ENCODE assay signal across 8 mouse cellular contexts in the genomic region with DNA sequence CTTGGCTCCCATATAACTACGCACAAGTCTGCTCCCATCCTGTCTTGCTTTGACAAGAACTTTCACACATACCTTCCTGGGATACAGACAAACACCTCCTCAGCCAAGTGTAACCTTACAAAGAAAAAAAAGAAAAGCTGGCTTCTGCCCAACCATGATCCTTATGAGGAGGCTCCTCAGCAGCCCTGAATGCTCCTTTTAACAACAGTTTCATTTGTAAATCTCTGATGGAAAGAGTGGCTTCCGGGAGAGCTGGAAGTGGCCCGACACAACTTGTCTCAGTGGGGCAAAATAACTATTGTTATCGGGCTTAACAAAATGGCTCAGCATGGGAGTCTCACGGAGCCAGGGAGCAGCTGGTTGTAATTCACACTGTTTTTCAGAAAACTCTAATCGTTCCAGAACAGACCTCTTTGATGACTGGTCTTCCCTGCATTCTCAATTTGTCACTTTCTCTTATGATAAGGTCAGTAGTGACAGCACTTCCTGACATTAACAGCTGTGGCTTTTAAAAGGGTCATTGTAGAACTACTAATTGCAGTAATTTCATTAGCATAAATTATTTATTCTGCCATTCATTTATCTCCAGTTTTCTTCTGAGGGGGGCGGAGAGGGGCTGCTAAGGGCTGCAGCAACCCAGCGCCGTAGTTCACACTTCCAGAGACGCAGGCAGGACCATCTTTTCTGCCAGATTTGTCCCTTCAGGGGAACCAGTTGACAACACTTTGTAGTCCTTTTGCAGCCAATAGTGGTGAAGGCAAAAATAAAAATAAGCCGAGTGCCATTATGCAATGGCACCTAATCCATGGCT.
DNase-seq lines count a peak whose midpoint lies in the region; ATAC-seq lines count a peak whose summit lies in the region.

No protein-coding gene starts in this region.

- H3K27ac ChIP-seq in embryonic facial prominence, embryonic 11.5 days (replicated peaks; ENCODE audit: low read depth, low read length) = no peak overlapping the region
- H3K27ac ChIP-seq in hindbrain, embryonic 16.5 days (ENCODE audit: low read depth, low read length) = no peak overlapping the region
- H3K27ac ChIP-seq in neural tube, embryonic 11.5 days (ENCODE audit: low read depth, low read length) = no peak overlapping the region

- no peak overlapping the region for H3K4me2 ChIP-seq in embryonic facial prominence, embryonic 11.5 days (ENCODE audit: low read depth, low read length)
- peak overlapping the region; percentile 47 for H3K4me2 ChIP-seq in hindbrain, embryonic 16.5 days (ENCODE audit: low read length)
- peak overlapping the region; percentile 4 for H3K4me2 ChIP-seq in neural tube, embryonic 11.5 days (ENCODE audit: low read depth)

- H3K9ac ChIP-seq in embryonic facial prominence, embryonic 11.5 days (replicated peaks; ENCODE audit: low read length) = no peak overlapping the region
- H3K9ac ChIP-seq in hindbrain, embryonic 16.5 days (ENCODE audit: low read depth, low read length) = no peak overlapping the region
- no peak overlapping the region for H3K9ac ChIP-seq in neural tube, embryonic 11.5 days (ENCODE audit: low read length)

- no peaks in the 10 kb centered on the region for H3K36me3 ChIP-seq in embryonic facial prominence, embryonic 11.5 days (replicated peaks; ENCODE audit: control insufficient read depth, insufficient read depth, low read depth, low read length)
- H3K36me3 ChIP-seq in hindbrain, embryonic 16.5 days (ENCODE audit: control insufficient read depth, insufficient read depth, low read length) = no peaks in the 10 kb centered on the region
- no peaks in the 10 kb centered on the region for H3K36me3 ChIP-seq in neural tube, embryonic 11.5 days (ENCODE audit: control insufficient read depth, insufficient read depth, low read length)

- no peak for ATAC-seq in embryonic facial prominence, embryonic 11.5 days (replicated peaks; ENCODE audit: insufficient number of reproducible peaks, low FRiP score, low TSS enrichment, low read depth)
- ATAC-seq in hindbrain, embryonic 16.5 days = peak; percentile 70
- peak; percentile 53; the same call in 1 of the 2 replicates for ATAC-seq in neural tube, embryonic 11.5 days (ENCODE audit: insufficient read depth, low FRiP score, low TSS enrichment)

- H3K9me3 ChIP-seq in embryonic facial prominence, embryonic 11.5 days (replicated peaks; ENCODE audit: control insufficient read depth, low read length) = no peaks in the 10 kb centered on the region
- no peaks in the 10 kb centered on the region for H3K9me3 ChIP-seq in hindbrain, embryonic 16.5 days (ENCODE audit: control insufficient read depth, low read length)
- no peaks in the 10 kb centered on the region for H3K9me3 ChIP-seq in neural tube, embryonic 11.5 days (ENCODE audit: control insufficient read depth, low read length)

- peak; percentile 9 to 32 for DNase-seq in layer of hippocampus, postnatal 14 days (ENCODE audit: low spot score in 2 of 2)
- DNase-seq in layer of hippocampus, adult 9-10 months (ENCODE audit: low spot score) = no peak
- peak; percentile 63 for DNase-seq in embryonic facial prominence, embryonic 11.5 days (ENCODE audit: low spot score)
- DNase-seq in neural tube, embryonic 11.5 days (ENCODE audit: low spot score) = peak; percentile 32
- no peak for DNase-seq in adrenal gland, adult 2 months
- no peak for DNase-seq in right cerebral cortex, postnatal 14 days
- DNase-seq in spleen, postnatal 4 days (ENCODE audit: low spot score in 2 of 2) = no peak

- H3K4me3 ChIP-seq in embryonic facial prominence, embryonic 11.5 days (ENCODE audit: low read depth, low read length) = no peak overlapping the region
- H3K4me3 ChIP-seq in hindbrain, embryonic 16.5 days (ENCODE audit: low read length) = peak overlapping the region; percentile 16; the same call in 1 of the 2 replicates
- no peak overlapping the region for H3K4me3 ChIP-seq in neural tube, embryonic 11.5 days (ENCODE audit: low read depth, low read length)

- no peaks in the 10 kb centered on the region for H3K4me1 ChIP-seq in embryonic facial prominence, embryonic 11.5 days (ENCODE audit: control insufficient read depth, insufficient read depth, low read length)
- H3K4me1 ChIP-seq in hindbrain, embryonic 16.5 days (ENCODE audit: control insufficient read depth, insufficient read depth, low read depth, low read length) = peaks cover 8% of the 10 kb centered on the region
- H3K4me1 ChIP-seq in neural tube, embryonic 11.5 days (ENCODE audit: control insufficient read depth, insufficient read depth, low read length) = peaks cover 8% of the 10 kb centered on the region; the same call in 1 of the 2 replicates

- 0 out of 2 replicates have a peak, but pooled peaks cover 2% of the 10 kb centered on the region for H3K27me3 ChIP-seq in embryonic facial prominence, embryonic 11.5 days (ENCODE audit: control insufficient read depth, insufficient read depth, low read length)
- H3K27me3 ChIP-seq in hindbrain, embryonic 16.5 days (replicated peaks; ENCODE audit: control insufficient read depth, insufficient read depth, low read length) = peaks cover 30% of the 10 kb centered on the region
- peaks cover 14% of the 10 kb centered on the region; the same call in 1 of the 2 replicates for H3K27me3 ChIP-seq in neural tube, embryonic 11.5 days (ENCODE audit: control insufficient read depth, insufficient read depth, low read length)

- 7% methylated on average over 11 of the region's 11 CpGs for WGBS in embryonic facial prominence, embryonic 11.5 days
- 2% methylated on average over 11 of the region's 11 CpGs for WGBS in hindbrain, embryonic 16.5 days
- WGBS in neural tube, embryonic 11.5 days = under 1% methylated on average over 11 of the region's 11 CpGs

Comparison
In these comparisons a context has a peak if more than half of its experiments do, and no peak if none do; other contexts are left out.
1. DNase-seq: peak in layer of hippocampus, postnatal 14 days (2 of 2), embryonic facial prominence, embryonic 11.5 days (single experiment) and neural tube, embryonic 11.5 days (single experiment); none in layer of hippocampus, adult 9-10 months (single experiment), adrenal gland, adult 2 months (single experiment), right cerebral cortex, postnatal 14 days (single experiment) and spleen, postnatal 4 days (0 of 2).